Mouse (Mus musculus) urinary bladder, postnatal 14 days (tissue): ENCODE results near the gene Kcnab3.

Experiments
- DNase-seq: peaks from one replicate; pipeline ENCODE4 v3.0.0; 2021; ENCODE audit warnings: low spot score

Gene Kcnab3

DNA sequence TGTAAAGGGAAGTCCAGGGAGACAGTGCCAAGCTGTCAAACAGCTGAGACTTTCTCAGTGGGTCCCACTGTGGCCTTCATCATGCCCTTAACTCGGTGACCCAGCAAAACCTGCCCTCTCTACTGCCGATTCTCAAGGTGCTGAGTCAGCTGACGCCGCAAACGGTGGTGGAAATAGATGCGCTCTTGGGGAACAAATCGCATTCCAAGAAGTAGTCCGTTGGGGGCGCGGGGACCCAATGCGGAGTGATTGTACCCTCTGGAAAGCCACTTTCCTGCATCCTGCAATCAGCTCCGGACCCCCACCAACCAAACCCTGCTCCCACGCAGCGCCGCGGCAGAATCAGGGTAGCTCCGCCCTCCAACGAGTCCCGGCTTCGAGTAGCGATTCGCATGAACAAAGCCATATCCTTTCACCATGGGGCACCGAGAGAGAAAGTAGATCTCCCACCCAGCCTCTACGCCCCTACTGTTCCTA is 5.9 kb downstream of the Kcnab3 start:
- DNase-seq, result peak; percentile 77

GRCm38 (mm10) chr11:69332713-69333253 is 6.7 kb downstream of the Kcnab3 start:
- DNase-seq, result no peak

- DNase-seq, result no peak
These were observed 7.9 kb downstream of the Kcnab3 start for GRCm38 (mm10) chr11:69333922-69334321.

- DNase-seq, result no peak
These were observed 8.7 kb downstream of the Kcnab3 start for GRCm38 (mm10) chr11:69334796-69335195.

- DNase-seq, result peak; percentile 68
These were observed 14.4 kb downstream of the Kcnab3 start, which contains the start of gene Rnf227 for GRCm38 (mm10) chr11:69340161-69341131. Rnf227 (plus strand) TSS chr11:69340461.

DNA sequence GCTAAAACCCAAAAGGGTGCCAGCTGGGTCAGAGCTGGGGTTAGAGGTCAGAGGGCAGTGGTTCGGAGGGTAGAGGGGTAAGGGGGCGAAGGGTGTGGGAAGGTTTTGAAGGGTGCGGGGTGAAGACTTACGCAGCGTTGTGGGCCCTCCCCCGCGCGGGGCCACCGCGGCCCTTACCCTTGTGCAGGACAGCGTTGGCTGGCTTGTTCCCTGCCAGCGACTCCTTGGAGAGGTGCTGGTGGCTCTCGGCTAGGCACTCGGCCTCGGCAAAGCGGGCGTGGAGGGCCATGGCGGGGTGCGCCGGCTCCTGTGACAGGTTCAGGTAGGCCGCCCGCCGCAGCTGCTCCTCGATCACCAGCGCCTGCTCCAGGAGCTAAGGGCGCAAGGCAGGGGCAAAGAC is 20.4 kb downstream of the Kcnab3 start:
- DNase-seq, result no peak

DNA sequence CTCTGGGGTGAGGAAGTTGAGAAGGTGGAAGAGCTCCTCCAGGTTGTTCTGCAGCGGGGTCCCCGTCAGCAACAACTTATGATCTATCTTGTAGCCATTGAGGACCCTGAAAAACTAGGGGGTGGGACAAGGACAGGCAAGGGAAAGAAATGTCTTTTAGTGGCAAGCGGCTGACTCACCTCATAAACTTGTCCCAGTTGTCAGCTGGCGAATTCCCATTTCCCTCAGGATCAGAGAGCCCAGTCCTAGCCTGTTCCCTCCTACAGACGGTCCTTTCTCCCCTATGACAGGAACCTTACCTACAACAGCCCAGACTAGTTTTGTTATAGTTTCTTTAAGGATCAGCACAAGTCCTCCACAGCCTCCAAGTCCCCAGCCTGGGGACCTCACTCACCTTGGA is 30.5 kb downstream of the Kcnab3 start:
- no peak for DNase-seq

DNA sequence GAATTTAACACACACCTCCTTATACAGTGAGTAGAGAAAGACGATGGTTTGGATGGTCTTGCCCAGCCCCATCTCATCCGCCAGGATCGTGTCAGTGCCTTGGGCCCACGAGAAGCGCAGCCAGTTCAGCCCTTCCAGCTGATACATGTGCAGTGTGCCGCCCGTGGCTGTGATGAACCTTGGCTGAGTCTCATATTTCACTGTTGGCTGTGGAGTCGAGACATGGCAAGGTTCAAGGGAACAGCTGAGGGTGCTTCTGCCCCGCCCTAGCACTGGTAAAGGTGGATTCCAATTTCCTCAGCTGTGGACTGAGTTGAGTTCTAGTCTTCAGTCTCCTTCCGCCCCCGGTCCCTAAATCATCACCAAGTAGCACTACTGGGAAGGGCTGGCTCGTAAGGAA is 31.6 kb downstream of the Kcnab3 start:
- DNase-seq, result no peak

GRCm38 (mm10) chr11:69362021-69362420 is 36.0 kb downstream of the Kcnab3 start:
- no peak for DNase-seq

DNA sequence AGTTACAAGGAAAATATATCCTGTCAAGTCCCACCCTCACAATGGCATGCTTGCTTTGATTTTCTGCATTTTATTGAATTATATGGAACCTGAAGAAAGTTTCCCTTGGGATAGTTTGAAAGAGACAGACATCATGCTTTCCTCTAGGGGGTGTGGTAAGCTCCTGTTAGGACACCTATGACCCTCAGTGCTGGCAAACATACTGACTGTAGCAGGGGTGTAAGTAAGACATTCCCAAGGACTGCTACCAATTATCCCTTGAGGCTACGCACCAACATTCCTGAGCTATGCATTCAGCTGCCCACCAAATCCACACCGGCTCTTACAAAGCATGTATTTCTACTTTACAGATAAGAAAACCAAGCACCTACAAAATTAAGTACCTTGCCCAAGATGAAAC is 36.4 kb downstream of the Kcnab3 start:
- no peak for DNase-seq

GRCm38 (mm10) chr11:69364376-69364775 is 38.3 kb downstream of the Kcnab3 start:
- DNase-seq, result no peak

GRCm38 (mm10) chr11:69364910-69365309 is 38.9 kb downstream of the Kcnab3 start:
- peak; percentile 95 for DNase-seq

GRCm38 (mm10) chr11:69365722-69366121 is 39.7 kb downstream of the Kcnab3 start:
- DNase-seq, result peak; percentile 71

DNA sequence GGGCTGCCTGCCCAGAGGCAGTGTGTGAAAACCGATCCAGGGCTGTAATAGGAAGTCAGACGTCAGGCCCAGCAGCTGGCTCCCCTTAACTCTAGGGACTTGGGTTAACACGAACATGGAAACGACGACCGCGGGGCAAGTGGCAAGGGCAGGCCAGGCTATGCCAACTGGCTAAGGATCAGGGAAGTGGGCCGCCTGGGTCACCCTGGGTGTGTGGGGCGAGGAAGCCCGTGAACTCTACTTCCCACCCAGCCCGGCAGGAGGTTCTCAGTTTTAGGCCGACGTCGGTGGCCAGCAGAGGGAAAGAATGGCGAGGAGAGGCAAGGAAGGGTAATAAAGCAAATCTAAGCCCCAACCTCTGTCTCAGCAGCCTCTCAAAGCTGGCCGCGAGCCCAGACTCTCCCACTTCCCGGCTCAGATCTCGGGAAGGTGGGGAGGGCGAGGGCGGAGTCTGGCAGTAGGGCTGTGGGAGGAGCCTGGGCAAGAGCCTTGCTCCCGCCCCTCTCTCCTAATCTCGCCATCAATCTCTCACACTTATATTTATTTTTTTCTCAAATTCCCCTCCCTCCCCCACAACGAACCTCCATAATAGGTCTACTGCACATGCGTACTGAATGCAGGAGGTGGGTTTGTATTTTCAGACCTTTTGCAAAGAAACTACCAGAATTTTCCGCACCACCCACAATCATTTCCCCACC is 40.2 kb downstream of the Kcnab3 start:
- peak; percentile 99 for DNase-seq

- DNase-seq, result peak; percentile 35
These were observed 41.0 kb downstream of the Kcnab3 start for GRCm38 (mm10) chr11:69366855-69367615.

GRCm38 (mm10) chr11:69367616-69368355 is 41.7 kb downstream of the Kcnab3 start:
- DNase-seq, result no peak

DNA sequence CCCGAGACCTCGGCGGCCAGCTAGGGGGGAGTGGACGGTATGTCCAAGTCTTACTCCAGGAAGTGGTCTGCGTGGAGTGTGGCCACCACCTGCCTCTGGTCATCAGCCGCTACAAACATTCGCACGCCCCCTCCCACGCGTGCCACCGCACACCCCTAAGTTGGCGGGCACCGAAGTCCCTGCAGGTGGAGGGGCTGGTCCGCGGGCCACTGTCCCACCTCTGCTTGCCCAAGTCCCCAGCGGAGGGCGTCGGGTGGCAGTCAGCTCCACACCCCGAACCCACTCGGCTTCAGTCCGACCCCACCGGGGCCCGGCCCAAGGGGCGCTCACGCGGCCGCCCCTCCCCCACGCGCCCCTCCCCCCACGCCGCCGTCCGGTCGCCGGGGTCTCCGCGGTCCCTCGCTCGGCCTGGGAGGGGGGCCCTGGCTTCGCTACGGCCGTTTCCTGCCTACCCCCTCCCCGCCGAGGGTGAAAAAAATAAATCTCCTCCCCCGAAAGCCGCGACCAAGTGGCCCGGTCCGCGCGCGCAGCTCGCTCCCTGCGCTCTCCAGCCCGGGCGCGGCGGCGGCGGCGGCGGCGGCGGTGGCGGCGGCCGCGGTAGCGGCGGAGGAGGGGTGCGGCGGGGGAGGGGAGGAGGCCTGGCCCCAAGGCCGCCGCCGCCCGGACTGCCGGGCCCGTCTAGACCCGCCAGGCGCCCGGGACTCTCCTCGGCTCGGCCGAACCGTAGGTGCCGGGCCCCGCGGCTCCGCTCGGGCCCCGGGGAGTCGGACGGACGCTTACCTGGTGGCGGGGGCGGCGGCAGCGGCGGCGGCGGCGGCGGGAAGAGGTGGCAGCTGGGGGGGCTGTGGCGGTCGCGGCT is 42.5 kb downstream of the Kcnab3 start:
- DNase-seq, result peak; percentile 32

DNA sequence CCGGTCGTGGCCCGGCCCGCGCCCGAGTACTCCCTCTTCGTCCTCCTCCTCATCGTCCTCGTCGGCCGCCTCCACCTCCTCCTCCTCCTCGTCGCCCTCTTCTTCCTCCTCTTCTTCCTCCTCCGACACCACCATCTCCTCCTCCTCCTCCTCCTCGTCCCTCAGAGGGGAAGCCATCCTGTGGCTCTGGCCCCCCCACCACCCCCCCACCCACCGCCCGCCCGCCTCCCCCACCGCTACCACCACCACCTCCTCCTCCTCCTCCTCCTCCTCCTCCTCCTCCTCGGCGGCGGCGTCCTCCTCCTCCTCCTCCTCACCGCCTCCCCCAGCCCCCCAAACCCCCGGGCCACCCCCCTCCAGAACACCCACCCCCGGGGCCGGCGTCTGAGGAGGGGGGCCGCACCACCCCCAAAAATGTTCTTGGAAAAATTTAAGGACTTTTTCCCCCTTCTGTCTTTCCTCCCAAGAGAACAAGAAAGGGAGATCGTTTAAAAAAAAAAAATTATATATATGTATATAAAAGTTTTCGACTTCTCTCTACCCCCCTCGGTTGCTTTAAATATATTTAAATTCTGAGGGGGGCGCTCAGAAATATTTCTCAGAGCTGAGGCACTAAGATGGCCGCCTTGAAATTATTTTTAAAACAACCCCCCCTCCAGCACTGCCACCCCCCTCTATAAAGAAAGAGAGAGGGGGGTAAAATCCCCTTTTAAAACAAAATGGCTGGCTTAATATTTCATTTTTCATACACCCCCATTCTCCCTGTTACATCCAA is 43.3 kb downstream of the Kcnab3 start, which contains the start of gene Chd3:
Chd3 (minus strand) TSS at position 192 of the 775 bp plus-strand sequence.
- DNase-seq, result peak; percentile 34
